ENCODE assay signal across 1 mouse cellular context in the genomic region with DNA sequence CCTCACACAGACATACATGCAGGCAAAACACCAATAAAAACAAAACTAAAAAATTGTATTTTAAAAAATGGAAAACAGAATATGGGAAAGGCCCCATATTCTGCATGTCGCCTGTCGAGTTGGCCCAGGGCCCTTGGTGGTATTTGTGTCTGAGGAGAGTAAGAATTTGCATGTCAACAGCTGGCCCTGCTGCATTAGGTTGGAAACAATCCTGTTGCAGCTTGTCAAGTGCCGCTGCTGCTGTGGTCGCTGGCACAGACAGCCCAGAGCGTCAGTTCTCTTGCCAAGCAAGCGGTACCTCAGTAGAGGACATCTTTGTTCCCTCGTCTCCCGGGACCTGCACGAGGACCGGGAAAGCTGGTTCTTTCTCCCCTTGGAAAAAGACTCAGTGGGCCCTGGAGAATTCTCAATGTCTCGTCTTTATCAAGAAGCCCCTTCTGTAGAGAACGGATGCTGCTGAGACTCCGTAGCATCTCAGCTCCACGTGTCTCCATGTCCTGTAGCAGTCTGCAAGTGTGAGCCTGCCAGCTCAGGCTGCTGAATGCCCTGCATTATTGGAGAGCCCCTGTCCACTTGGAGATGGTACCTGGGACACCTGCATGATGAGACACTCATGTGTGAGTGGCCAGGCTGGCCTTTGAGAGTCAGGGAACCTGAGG.
A peak's percentile ranks its signal among the peaks of the same experiment; 100 is the strongest.
TF ChIP-seq lines count a peak whose summit lies in the region.

No protein-coding gene starts in this region.

TF ChIP-seq in CH12.LX, 34 proteins besides CTCF, POLR2A, EP300 and RAD21 (continued from another document):
- TF ChIP-seq MAFK (IDR thresholded peaks at IDR 0.05; ENCODE audit: insufficient replicate concordance, low read length) (no peak), ZMIZ1 (IDR thresholded peaks at IDR 0.05; ENCODE audit: low read depth, low read length) (no peak), MXI1 (IDR thresholded peaks at IDR 0.05; ENCODE audit: low read depth, low read length) (peak; percentile 79), MYC (IDR thresholded peaks at IDR 0.05; ENCODE audit: low read depth, low read length) (peak; percentile 51), ETS1 (conservative IDR thresholded peaks at IDR 0.05; ENCODE audit: low read depth, low read length) (peak; percentile 96), CHD1 (IDR thresholded peaks at IDR 0.05; ENCODE audit: low read depth, low read length) (0 out of 2 replicates have a peak, but pooled peaks have one; percentile 21), E2F4 (IDR thresholded peaks at IDR 0.05; ENCODE audit: insufficient replicate concordance, low read depth, low read length) (no peak), MAX (IDR thresholded peaks at IDR 0.05; ENCODE audit: low read length) (peak; percentile 92), ELF1 (IDR thresholded peaks at IDR 0.05; ENCODE audit: low read depth, low read length) (no peak; the same call in 1 of the 2 replicates), JUN (IDR thresholded peaks at IDR 0.05; ENCODE audit: insufficient read depth, low read depth, low read length) (peak; percentile 25), SIN3A (IDR thresholded peaks at IDR 0.05; ENCODE audit: low read length) (peak; percentile 60), USF1 (IDR thresholded peaks at IDR 0.05; ENCODE audit: low read depth, low read length) (no peak), IRF4 (IDR thresholded peaks at IDR 0.05; ENCODE audit: low read depth, low read length) (peak; percentile 87), MAZ (IDR thresholded peaks at IDR 0.05; ENCODE audit: low read depth, low read length) (0 out of 2 replicates have a peak, but pooled peaks have one; percentile 21), ZNF384 (IDR thresholded peaks at IDR 0.05; ENCODE audit: low read depth, low read length) (no peak), UBTF (IDR thresholded peaks at IDR 0.05; ENCODE audit: low read depth, low read length) (0 out of 2 replicates have a peak, but pooled peaks have one; percentile 43), GABPA (IDR thresholded peaks at IDR 0.05; ENCODE audit: insufficient replicate concordance, low read depth, low read length) (no peak), ZC3H11A (IDR thresholded peaks at IDR 0.05; ENCODE audit: low read depth, low read length) (no peak), TBP (conservative IDR thresholded peaks at IDR 0.05; ENCODE audit: low read depth, low read length) (peak; percentile 87), BHLHE40 (IDR thresholded peaks at IDR 0.05; ENCODE audit: low read depth, low read length) (peak; percentile 88), PAX5 (IDR thresholded peaks at IDR 0.05; ENCODE audit: low read length) (no peak), MEF2A (IDR thresholded peaks at IDR 0.05; ENCODE audit: borderline replicate concordance, low read depth, low read length) (peak; percentile 86), NRF1 (IDR thresholded peaks at IDR 0.05; ENCODE audit: low read depth, low read length) (no peak), NELFE (IDR thresholded peaks at IDR 0.05; ENCODE audit: low read depth, low read length) (no peak; the same call in 1 of the 2 replicates), KAT2A (IDR thresholded peaks at IDR 0.05; ENCODE audit: insufficient replicate concordance, low read length) (no peak), SMC3 (IDR thresholded peaks at IDR 0.05; ENCODE audit: low read depth, low read length) (peak; percentile 21; the same call in 1 of the 2 replicates), USF2 (conservative IDR thresholded peaks at IDR 0.05; ENCODE audit: low read depth, low read length) (peak; percentile 30; the same call in 1 of the 2 replicates), RCOR1 (conservative IDR thresholded peaks at IDR 0.05; ENCODE audit: low read depth, low read length) (no peak; the same call in 1 of the 2 replicates), ZKSCAN1 (IDR thresholded peaks at IDR 0.05; ENCODE audit: borderline replicate concordance, low read depth, low read length) (no peak)
